Mouse (Mus musculus): ENCODE measurements around the gene Svopl.

GRCm38 (mm10) chr6:38087242-38088026 lies 40.6 kb upstream of the Svopl start:
- TF ChIP-seq CTCF (IDR thresholded peaks at IDR 0.05 in 2 of 3, conservative IDR thresholded peaks at IDR 0.05 in 1 of 3; ENCODE audit: control insufficient read depth in 1 of 3, insufficient read depth in 1 of 3, low read depth in 2 of 3, low read length in 3 of 3, poor library complexity in 1 of 3, severe bottlenecking in 1 of 3) (no peak), USF1 (IDR thresholded peaks at IDR 0.05; ENCODE audit: low read depth, low read length) (no peak)
